Mouse (Mus musculus) ES-Bruce4 (cell line): ENCODE measurements around the gene Spock1.

Source experiments
- CTCF ChIP-seq: IDR thresholded peaks from one replicate; pipeline ENCODE4 v1.8.1; 2011; ENCODE audit warnings: low read depth, low read length
- EP300 ChIP-seq: IDR thresholded peaks from 2 replicates; pipeline ENCODE4 v1.6.1; 2011; ENCODE audit warnings: low read depth, low read length; ENCODE audit not compliant: insufficient read depth
- POLR2A ChIP-seq: IDR thresholded peaks from one replicate; pipeline ENCODE4 v1.8.1; 2011; ENCODE audit warnings: low read length; ENCODE audit not compliant: insufficient read depth

DNA sequence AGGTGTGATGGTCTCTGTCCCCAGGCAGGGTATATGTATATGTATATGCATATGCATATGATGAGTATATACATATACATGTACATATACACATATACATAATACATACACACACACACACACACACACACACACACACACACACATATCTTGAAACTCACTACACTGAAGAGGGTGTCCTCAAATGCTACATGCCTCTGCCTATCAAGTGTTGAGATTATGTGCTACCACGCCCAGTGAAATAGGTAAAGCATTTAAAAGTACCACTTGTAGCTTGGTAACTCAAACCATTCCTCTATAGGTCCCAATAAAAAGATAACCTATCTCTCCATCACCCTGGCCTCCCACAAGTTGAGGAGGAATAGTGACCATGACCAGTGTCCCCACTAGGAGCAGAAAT is 234.7 kb downstream of the Spock1 start:
- TF ChIP-seq POLR2A: no peak
- TF ChIP-seq CTCF: no peak
- no peak for TF ChIP-seq EP300
